Mouse (Mus musculus) midbrain, postnatal 0 days (tissue): ENCODE measurements around the gene Rnf157. TPM values are rescaled to one million over a fixed set of nuclear protein-coding genes. Genes with fewer than 3 reads are reported as not detected.
"Not testable (repeated sequence)": the region's sequence is repeated elsewhere in the genome, so short reads cannot be mapped to it uniquely, and the experiment has no call there.

Experiments
- ATAC-seq: fragments of 200-750 bp; cut with Nextera tagmentation; 2 replicates; pipeline ENCODE4 v1.8.0; 2017; ENCODE audit warnings: moderate number of reproducible peaks, mild to moderate bottlenecking, moderate TSS enrichment, moderate library complexity; ENCODE audit not compliant: low FRiP score
- DNase-seq: peaks from one replicate; pipeline ENCODE4 v3.0.0-alpha.2; 2015; ENCODE audit warnings: low spot score
- H3K27ac ChIP-seq: fragments of 300-500 bp; sonication (generic); 2 replicates; pipeline ENCODE4 v1.5.1; 2014; ENCODE audit warnings: low read depth, mild to moderate bottlenecking, low read length, mixed read lengths
- H3K27me3 ChIP-seq: fragments of 300-500 bp; sonication (generic); 2 replicates; pipeline ENCODE4 v1.6.1; 2014; ENCODE audit warnings: low read length, control low read depth, mixed read lengths; ENCODE audit not compliant: insufficient read depth
- H3K36me3 ChIP-seq: fragments of 300-500 bp; sonication (generic); 2 replicates; pipeline ENCODE4 v1.6.1; 2014; ENCODE audit warnings: low read length, control low read depth, mixed read lengths; ENCODE audit not compliant: insufficient read depth
- H3K4me1 ChIP-seq: fragments of 300-500 bp; sonication (generic); 2 replicates; pipeline ENCODE4 v1.6.1; 2014; ENCODE audit warnings: mild to moderate bottlenecking, control low read depth, antibody characterized with exemption, low read length, mixed read lengths; ENCODE audit not compliant: insufficient read depth
- H3K4me2 ChIP-seq: fragments of 300-500 bp; sonication (generic); 2 replicates; pipeline ENCODE4 v1.6.1; 2014; ENCODE audit warnings: low read depth, mild to moderate bottlenecking, low read length, mixed read lengths; ENCODE audit not compliant: poor library complexity, severe bottlenecking
- H3K4me3 ChIP-seq: fragments of 300-500 bp; sonication (generic); 2 replicates; pipeline ENCODE4 v1.5.1; 2014; ENCODE audit warnings: low read depth, mild to moderate bottlenecking, low read length, moderate library complexity
- H3K9ac ChIP-seq: fragments of 300-500 bp; sonication (generic); replicated peaks from 2 replicates; pipeline ENCODE4 v1.6.1; 2014; ENCODE audit warnings: mild to moderate bottlenecking, low read length, moderate library complexity, mixed read lengths; ENCODE audit not compliant: poor library complexity, severe bottlenecking
- H3K9me3 ChIP-seq: fragments of 300-500 bp; sonication (generic); 2 replicates; pipeline ENCODE4 v1.6.1; 2016; ENCODE audit warnings: low read length, control low read depth
- CTCF ChIP-seq: IDR thresholded peaks from 2 replicates; pipeline ENCODE4 v1.5.1; 2016; ENCODE audit warnings: antibody characterized with exemption, mild to moderate bottlenecking
- WGBS: fragments of 180-500 bp; shearing (Covaris S2); extraction: QIAGEN DNeasy Blood & Tissue Kit; methylation state at CpG from one replicate; pipeline ENCODE4 v1.1.7; 2014; 5-methylcytosine and 5-hydroxymethylcytosine counted together
- polyA plus RNA-seq: library from polyadenylated mRNA; unstranded; fragments of >200 nt; fragmentation: Nextera tagmentation; extraction: Ambion mirVana; gene quantifications from 2 replicates; pipeline ENCODE4 v1.2.1, GENCODE M21; 2015
- total RNA-seq: library from RNA; depleted of rRNA; stranded (reverse); fragments of >200 nt; gene quantifications from 2 replicates; pipeline ENCODE4 v1.2.3, GENCODE M21; 2014

Gene Rnf157
- total and polyA plus RNA-seq, 2 experiments from 2014 or later, result 57.0 to 138 TPM

DNA sequence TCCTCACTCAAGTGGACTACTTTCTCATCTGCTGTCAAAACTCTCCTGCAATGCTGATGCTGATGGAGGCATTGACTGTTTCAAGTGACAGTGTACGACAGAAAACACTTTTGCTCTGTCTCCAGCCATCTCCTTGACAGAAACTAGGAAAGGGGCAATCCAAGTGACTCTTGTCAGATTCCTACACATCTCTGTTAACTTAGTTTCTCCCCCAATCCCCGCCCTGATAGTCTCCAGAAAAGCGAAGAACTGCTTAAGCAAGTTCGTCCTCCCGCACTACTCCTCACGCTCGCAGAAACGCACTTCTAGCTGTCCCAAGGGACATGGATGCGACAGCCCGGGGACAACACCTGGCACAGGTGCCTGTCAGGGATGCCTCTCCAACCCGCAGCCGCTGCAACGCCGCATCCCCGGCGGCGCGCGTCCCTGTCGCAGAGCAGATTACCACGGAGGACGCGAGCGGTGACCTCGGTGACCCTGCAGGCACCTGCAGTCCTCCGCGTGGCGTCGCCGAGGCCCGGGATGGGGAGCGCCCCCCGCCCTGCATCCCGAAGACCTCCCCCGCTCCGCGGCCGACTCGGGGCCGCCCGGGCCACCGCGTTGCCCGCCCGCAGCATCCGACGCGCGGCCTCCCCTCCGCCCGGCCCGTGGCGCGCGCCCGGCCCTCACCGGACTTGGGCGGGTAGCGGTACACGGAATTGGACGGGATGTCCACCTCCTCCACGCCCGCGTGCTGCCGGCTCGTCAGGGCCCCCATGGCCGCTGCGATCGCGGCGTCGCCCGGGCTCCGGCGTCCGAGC lies 604 bp downstream of the Rnf157 start:
- under 1% methylated on average over 44 of the region's 76 CpGs for WGBS
- H3K9me3 ChIP-seq, result no peaks in the 10 kb centered on the region
- TF ChIP-seq CTCF, result no peak
- H3K36me3 ChIP-seq, result no peaks in the 10 kb centered on the region
- peak overlapping the region; percentile 90 for H3K27ac ChIP-seq
- no peaks in the 10 kb centered on the region for H3K27me3 ChIP-seq
- peak; percentile 17; the same call in 1 of the 2 replicates for ATAC-seq
- 0 out of 2 replicates have a peak, but pooled peaks cover 5% of the 10 kb centered on the region for H3K4me1 ChIP-seq
- DNase-seq, result peak; percentile 8
- H3K9ac ChIP-seq, result peak overlapping the region; percentile 94
- peak overlapping the region; percentile 88 for H3K4me3 ChIP-seq
- H3K4me2 ChIP-seq, result peak overlapping the region; percentile 87

DNA sequence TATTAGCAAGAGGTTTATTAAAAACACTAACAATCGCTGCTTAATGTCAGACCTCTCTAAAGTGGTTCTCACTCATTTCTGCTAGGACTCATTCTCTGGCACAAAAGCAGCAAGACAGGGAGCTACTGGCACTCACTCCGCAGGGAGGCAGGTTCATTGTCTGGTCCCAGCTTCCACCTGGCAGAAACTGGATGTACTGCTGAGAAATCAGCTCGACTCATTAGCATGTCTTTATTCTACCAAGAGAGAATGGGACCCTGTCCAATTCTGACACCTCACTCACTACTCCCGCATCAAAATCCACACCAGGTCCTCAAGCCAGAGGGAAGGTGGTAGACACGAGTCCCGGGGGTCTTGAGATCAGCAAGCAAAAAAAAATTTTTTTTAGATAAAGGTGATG lies 1.2 kb downstream of the Rnf157 start:
- 6% methylated on average over 6 of the region's 6 CpGs for WGBS
- Histone ChIP-seq H3K27me3 (no peaks in the 10 kb centered on the region), H3K9ac (peak overlapping the region; percentile 94), H3K36me3 (no peaks in the 10 kb centered on the region), H3K4me1 (0 out of 2 replicates have a peak, but pooled peaks cover 5% of the 10 kb centered on the region), H3K4me2 (peak overlapping the region; percentile 87), H3K4me3 (peak overlapping the region; percentile 88), H3K27ac (no peak overlapping the region), H3K9me3 (no peaks in the 10 kb centered on the region)
- DNase-seq (peak; percentile 36), ATAC-seq (no peak)
- TF ChIP-seq CTCF, result no peak

DNA sequence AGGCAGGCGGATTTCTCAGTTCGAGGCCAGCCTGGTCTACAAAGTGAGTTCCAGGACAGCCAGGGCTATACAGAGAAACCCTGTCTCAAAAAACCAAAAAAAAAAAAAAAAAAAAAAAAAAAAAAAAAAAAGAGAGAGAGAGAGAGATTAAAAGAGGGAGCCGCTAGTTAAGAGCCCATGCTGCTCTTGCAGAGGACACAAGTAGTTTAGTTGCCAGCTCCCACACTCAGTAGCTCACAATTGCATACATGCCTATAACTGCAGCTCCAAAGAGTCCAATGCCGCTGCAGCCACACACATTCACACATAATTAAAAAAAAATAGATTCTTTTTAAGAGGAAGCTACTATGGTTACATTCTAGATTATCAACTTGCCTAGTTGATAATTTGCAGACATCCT lies 2.4 kb downstream of the Rnf157 start:
- WGBS, result 85% methylated on average over 4 of the region's 4 CpGs

DNA sequence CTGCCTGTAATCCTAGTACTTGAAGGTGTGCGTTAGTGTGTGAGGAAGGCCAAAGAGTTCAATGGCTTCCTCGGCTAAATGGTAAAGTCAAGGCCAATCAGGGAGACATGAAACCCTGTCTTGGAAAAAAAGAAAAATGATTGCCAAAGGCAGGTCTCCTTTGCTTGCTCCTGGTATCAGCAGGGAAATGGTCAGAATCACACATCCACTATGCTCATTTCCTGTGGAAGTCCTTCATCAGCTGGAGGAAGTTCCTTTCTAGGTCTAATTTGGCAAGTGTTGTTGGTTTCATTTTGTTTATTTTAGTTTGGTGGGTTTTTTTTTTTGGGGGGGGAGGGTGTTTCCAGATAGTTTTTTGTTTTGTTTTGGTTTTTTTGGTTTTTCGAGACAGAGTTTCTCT lies 3.8 kb downstream of the Rnf157 start:
- no peak overlapping the region for H3K4me2 ChIP-seq
- 93% methylated on average over 3 of the region's 3 CpGs for WGBS
- ATAC-seq, result no peak
- H3K27me3 ChIP-seq, result no peaks in the 10 kb centered on the region
- no peak overlapping the region for H3K9ac ChIP-seq
- no peak for TF ChIP-seq CTCF
- H3K4me3 ChIP-seq, result no peak overlapping the region
- no peak overlapping the region for H3K27ac ChIP-seq
- 0 out of 2 replicates have a peak, but pooled peaks cover 5% of the 10 kb centered on the region for H3K4me1 ChIP-seq
- DNase-seq, result no peak
- 0 out of 2 replicates have a peak, but pooled peaks cover 5% of the 10 kb centered on the region for H3K36me3 ChIP-seq
- H3K9me3 ChIP-seq, result no peaks in the 10 kb centered on the region

More for the DNA sequence above, 2.4 kb downstream of the Rnf157 start:
- H3K9ac ChIP-seq, H3K4me3 ChIP-seq, H3K9me3 ChIP-seq, ATAC-seq, H3K36me3 ChIP-seq, DNase-seq, H3K27me3 ChIP-seq, H3K27ac ChIP-seq, H3K4me1 ChIP-seq: not testable (repeated sequence)
- 0 out of 2 replicates have a peak overlapping the region, but pooled peaks have one; percentile 87 for H3K4me2 ChIP-seq

DNA sequence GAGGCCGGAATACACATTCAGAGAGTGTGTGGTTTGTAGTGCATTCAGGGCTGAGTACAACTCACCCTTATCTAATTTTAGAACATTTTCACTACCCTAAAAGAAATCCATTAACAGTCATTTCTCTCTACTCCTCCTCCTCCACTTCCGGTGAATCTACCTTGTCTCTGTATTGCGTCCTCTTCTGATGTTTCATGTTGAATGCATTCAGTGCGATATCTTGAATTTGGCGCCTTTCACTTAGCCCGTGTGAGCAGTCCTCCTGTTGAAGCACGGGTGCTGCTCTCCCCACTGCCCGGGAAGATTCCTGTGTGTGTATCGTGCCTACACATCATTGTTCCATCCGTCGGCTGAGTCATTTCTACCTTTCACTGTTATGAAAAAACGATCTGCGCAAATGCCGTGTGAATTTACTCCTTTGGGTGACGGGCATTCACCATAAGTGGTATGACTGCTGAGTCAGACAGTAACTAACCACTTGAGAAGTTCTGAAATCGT lies 6.6 kb downstream of the Rnf157 start:
- Histone ChIP-seq H3K27me3 (no peaks in the 10 kb centered on the region), H3K9ac (no peak overlapping the region), H3K9me3 (no peaks in the 10 kb centered on the region), H3K36me3 (peaks cover 13% of the 10 kb centered on the region; the same call in 1 of the 2 replicates), H3K4me3 (no peak overlapping the region), H3K4me1 (0 out of 2 replicates have a peak, but pooled peaks cover 2% of the 10 kb centered on the region), H3K4me2 (no peak overlapping the region), H3K27ac (no peak overlapping the region)
- no peak for TF ChIP-seq CTCF
- DNase-seq, result no peak
- 96% methylated on average over 16 of the region's 16 CpGs for WGBS
- no peak for ATAC-seq

DNA sequence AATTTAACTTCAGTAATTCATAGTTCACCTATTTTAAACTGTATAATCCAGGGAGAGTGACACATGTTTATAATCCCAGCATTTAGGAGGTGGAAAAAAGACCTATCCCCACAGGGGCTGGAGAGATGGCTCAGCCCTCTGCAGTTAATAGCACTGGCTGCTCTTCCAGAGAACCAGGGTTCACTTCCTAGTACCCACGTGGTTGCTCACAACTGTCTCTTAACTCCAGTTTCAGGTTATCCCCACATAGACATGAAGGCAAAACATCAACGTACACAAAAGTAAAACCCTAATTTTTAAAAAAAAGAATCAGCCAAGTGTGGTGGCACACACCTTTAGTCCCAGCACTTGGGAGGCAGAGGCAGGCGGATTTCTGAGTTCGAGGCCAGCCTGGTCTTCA lies 7.2 kb downstream of the Rnf157 start:
- Histone ChIP-seq H3K4me2 (no peak overlapping the region), H3K4me1 (no peaks in the 10 kb centered on the region), H3K36me3 (peaks cover 13% of the 10 kb centered on the region; the same call in 1 of the 2 replicates), H3K4me3 (no peak overlapping the region), H3K9ac (no peak overlapping the region), H3K9me3 (no peaks in the 10 kb centered on the region), H3K27ac (no peak overlapping the region), H3K27me3 (no peaks in the 10 kb centered on the region)
- DNase-seq, result no peak
- TF ChIP-seq CTCF, result no peak
- ATAC-seq, result no peak
- 88% methylated on average over 4 of the region's 4 CpGs for WGBS
